Mouse (Mus musculus) lung, postnatal 25 days (tissue): ENCODE measurements around the gene Agpat2.

ENCODE experiments used
- DNase-seq: peaks from one replicate; pipeline ENCODE4 v3.0.0; 2022; ENCODE audit warnings: low spot score

Agpat2 gene

DNA sequence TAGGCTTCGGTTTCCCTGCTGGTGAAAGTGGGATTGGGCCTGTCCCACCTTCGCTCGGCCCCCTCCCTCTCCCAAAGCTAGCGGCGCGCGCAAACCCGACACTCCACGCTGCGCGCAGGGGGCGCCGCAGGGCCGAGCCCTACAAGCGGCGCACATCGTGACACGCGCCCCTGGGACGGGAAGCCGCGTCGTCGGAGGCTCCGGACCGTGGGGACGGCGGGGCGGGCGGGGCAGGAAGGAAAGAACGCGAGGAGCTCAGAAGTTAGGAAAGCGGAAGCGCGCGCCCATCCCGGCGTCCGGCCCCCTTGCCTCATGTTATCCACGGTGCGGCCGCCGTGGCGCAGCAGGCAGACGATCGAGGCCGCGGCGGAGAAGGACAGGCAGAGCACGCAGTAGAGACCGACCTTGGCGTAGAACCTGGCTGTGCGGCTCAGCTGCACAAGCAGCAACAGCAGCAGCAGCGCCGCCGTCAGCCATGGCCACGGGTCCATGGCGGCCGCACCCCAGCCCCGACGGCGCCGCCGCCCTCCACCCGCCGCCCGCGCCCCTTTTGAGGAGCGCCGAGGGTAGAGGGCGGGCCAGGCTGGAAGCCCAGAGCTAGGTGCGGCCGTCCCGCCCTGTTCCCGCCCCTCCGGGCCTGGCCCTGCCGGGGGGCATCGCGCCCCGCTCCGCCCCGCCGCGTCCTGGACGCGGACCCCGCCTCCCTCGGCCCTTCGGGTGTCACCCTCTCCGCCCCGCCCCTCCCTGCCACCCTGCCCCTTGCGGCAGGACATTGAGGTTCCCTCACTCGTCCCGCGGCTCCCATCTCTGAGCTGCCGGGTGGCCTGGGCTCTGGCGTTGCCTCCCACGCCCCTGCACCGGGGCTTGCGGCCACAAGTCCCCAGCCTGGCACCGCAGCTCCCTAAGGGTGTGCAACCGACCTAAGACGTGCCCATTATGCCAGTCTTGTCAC, at the start of gene Agpat2:
Gene Agpat2, minus strand, starts transcription at position 698 of the 952 bp plus-strand sequence.
- peak; percentile 88 for DNase-seq

GRCm38 (mm10) chr2:26646643-26647293, 42.6 kb upstream of the Agpat2 start:
- DNase-seq: peak; percentile 84

DNA sequence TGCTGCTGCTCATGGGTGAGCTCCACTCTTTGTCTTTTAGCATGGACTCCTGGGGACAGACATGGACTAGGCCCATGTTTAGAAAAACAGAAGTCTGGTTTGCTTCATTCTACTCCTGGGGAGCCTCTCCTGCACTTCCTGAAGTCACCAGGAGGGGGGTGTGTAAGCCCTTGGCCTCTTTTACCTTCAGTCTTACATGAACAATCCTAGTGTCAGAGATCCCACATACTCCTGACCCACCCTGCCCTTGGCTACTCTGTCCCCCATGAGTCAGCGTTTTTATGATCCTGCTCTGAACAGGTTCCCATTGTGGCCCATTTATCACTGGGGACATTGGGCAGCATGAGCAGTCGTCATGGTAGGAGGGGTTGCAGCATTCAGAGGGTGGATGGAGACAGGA, 39.7 kb upstream of the Agpat2 start:
- DNase-seq: peak; percentile 39

DNA sequence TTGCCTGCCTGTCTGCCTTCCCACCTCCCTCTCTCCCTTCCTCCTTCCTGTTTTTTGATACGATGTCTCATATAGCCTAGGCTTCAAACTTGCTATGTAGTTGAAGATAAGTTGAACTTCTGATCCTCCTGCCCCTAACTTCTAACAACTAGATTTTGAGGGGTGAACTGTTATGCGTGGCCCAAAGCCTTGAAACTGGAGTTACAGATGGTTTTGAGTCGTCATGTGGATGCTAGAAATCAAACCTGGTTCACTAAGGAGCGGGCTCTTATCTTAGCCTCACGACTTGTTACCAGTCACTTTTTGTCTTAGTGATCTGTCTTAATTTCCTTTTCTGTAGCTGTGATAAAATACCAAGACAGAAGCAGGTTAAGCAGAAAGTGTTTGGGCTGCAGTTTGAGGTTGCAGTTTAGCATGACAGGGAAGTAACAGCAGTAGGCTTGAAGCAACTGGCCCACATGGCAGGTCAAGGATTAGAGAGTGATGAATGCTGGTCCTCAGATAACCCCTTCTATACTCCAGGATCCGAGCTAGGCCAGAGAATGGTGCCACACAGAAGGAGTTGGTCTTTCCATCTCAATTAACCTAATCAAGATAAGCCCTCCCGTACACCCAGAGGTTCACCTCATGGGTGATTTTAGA, 36.9 kb upstream of the Agpat2 start:
- DNase-seq: no peak

- DNase-seq: peak; percentile 95
Measured at GRCm38 (mm10) chr2:26639838-26640830, 35.9 kb upstream of the Agpat2 start.

GRCm38 (mm10) chr2:26639083-26639482, 34.9 kb upstream of the Agpat2 start:
- peak; percentile 72 for DNase-seq

GRCm38 (mm10) chr2:26638572-26638971, 34.4 kb upstream of the Agpat2 start:
- no peak for DNase-seq

DNA sequence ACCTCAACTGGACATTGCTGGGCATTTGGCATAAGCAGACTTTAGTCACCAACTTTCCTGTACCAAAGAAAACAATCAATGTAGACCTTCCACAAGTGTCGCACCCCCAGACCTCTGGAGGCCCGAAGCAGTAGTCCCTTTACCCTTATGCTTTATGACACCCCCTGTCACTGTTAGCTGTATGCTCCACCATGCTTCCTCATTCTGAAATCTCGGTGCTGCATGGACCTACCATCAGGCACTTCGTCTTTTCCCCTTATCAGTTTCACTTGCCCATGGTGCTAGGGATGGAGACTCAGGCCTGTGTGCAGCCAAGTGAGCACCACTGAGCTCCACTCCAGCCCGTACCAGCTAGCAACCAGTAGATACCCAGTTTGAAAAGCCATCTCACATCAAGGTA, 33.8 kb upstream of the Agpat2 start:
- no peak for DNase-seq

- DNase-seq: no peak
Measured at GRCm38 (mm10) chr2:26637316-26637932, 33.2 kb upstream of the Agpat2 start.

- no peak for DNase-seq
Measured at GRCm38 (mm10) chr2:26636325-26636635, 32.1 kb upstream of the Agpat2 start.

DNA sequence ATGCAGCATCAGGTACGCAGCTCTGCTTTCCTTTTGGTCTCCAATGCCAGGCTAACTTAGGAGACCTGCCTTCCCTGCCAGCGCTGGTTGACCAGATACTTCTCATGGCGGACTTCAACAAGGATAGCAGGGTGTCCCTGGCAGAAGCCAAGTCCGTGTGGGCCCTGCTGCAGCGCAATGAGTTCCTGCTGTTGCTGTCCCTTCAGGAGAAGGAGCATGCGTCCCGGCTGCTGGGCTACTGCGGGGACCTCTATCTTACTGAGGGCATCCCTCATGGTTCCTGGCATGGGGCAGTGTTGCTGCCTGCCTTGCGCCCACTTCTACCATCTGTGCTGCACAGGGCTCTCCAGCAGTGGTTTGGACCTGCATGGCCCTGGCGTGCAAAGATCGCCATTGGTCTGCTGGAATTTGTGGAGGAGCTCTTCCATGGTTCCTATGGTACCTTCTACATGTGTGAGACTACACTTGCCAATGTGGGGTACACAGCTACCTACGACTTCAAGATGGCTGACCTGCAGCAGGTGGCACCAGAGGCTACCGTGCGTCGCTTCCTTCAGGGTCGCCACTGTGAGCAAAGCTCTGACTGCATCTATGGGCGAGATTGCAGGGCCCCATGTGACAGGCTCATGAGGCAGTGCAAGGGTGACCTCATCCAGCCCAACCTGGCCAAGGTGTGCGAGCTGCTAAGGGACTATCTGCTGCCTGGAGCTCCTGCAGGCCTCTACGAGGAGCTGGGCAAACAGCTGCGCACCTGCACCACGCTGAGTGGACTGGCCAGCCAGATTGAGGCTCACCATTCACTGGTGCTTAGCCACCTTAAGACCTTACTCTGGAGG, 31.5 kb upstream of the Agpat2 start:
- DNase-seq: no peak

GRCm38 (mm10) chr2:26634629-26635488, 30.6 kb upstream of the Agpat2 start:
- DNase-seq: peak; percentile 30

DNA sequence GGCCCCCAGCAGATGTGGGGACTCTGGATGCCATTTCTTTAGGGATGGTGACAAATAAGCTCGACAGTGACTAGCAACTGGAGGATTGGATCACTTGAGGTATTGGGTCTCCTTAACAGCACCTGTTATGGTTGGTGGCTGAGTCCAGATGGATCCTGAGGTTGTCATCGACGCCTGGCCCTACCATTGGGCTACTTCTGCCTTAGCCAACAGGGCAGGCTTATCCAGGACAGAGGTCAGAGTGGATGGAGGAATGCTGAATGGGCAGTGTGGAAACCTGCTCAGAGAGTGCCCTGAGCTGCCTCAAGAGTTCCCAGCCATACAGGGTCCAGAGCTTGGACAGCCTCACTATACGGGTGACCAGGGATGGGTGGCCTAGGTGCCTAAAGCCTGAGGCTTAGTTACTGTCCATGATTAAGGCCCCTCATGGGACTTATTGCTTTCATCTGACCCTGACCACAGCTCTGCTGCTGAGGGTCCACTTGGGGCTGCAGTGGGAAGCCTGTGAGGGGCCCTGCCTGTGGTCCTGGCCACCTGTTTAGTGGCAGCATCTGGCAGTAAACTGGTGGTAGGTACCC, 29.8 kb upstream of the Agpat2 start:
- no peak for DNase-seq

DNA sequence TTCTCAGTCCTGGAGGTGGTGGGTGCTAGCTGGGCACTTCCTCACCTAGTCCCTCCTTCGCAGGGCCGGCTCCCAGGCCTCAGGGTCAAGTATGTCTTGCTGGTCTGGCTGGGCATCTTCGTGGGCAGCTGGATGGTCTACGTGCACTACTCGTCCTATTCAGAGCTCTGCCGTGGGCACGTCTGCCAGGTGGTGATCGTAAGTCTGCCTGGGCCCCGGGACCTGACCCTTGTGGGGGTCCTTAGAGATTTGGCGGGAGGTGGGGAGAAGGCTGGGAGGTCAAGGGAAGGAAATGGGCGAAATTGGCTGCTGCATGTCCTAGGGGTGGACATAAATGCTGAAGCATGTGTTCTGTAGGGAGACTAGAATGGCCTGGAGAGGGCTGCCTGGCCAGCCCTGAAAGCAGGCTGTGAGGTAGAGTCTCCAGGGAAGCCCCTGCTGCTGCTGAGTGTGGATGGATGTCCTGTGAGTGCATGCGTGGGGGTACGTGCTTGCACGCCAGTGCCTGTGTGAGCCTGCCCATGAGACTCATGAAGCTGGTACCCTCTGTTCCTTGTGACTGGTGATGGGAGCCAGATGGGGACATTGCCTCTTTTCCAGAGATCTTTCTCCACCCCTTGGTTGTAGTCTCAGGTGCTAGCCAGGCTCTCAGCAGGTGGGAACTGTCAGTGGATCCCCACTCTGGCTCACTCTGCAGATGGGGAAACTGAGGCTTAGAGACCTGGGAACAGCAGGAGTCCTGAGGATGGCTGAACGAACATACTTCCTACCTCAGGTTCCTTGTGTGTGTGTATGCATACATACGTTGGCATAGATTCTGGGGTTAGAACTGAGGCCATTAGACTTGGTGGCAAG, 28.6 kb upstream of the Agpat2 start:
- DNase-seq: no peak

DNA sequence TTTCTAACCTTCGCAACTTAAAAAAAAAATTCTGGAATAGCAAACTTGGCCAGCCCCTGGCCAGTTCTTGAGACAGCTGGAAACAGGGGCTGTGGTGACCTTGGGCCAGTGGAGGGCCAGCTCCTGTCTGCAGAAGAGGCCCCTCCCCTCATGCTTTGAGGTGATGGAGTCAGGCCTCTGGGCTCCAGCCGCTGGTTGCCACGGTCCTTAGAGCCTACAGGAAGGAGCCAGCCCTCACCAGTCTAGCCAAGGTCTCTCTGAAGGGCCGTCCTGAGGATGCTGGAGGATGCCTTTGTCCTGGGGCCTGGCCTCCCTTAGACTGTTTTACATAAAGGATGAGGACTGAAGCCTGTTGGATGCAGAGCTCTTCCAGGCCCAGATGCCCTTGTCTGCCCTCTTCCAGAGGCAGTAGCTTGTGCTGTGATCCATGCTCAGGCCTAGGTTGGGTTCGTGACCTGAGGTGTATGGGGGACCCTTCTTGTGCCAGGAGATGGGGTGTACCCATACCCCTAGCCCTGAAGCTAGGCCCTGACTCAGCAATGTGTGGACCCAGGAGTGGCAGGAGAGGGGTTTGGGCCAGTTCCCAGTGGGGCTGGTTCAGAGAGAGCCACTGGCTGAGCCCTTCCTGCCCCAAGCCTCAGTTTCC, 24.7 kb upstream of the Agpat2 start:
- DNase-seq: no peak

- peak; percentile 56 for DNase-seq
Measured at GRCm38 (mm10) chr2:26627921-26628739, 23.9 kb upstream of the Agpat2 start, which contains the start of gene Fam69b. Gene Fam69b, plus strand, starts transcription at chr2:26628457.
